Mouse (Mus musculus) CH12.LX (cell line): ENCODE data around the gene Rab10. TPM values are rescaled to one million over a fixed set of nuclear protein-coding genes. Genes with fewer than 3 reads are reported as not detected.

Experiments used
- DNase-seq: peaks from one replicate; pipeline ENCODE4 v3.0.0-alpha.2; 2013; ENCODE audit errors: extremely low read depth
- H3K27ac ChIP-seq: 2 replicates; pipeline ENCODE4 v1.5.1; 2012; ENCODE audit warnings: low read depth, mild to moderate bottlenecking, control low read depth, moderate library complexity; ENCODE audit not compliant: insufficient read depth
- H3K27me3 ChIP-seq: replicated peaks from 2 replicates; pipeline ENCODE3; 2012; ENCODE audit warnings: inconsistent platforms
- H3K36me3 ChIP-seq, 2 experiments: replicated peaks in 1 of 2; 2 replicates each; pipeline versions ENCODE3 to v1.6.1; 2012; ENCODE audit warnings: inconsistent platforms in 1 of 2, low read length in 1 of 2, mild to moderate bottlenecking in 1 of 2, mixed read lengths in 1 of 2, moderate library complexity in 1 of 2; ENCODE audit not compliant: control insufficient read depth in 1 of 2, insufficient read depth in 1 of 2
- H3K4me1 ChIP-seq, 2 experiments: 2 replicates each; pipeline ENCODE4 v1.6.1; 2012; ENCODE audit warnings: inconsistent platforms in 1 of 2, moderate library complexity in 1 of 2; ENCODE audit not compliant: insufficient read depth in 2 of 2, control insufficient read depth in 1 of 2
- H3K4me2 ChIP-seq: 2 replicates; pipeline ENCODE4 v1.6.1; 2012; ENCODE audit warnings: low read depth, mild to moderate bottlenecking, control low read depth; ENCODE audit not compliant: poor library complexity, insufficient read depth, severe bottlenecking
- H3K4me3 ChIP-seq, 3 experiments: fragments of 150-350 bp in 1 of 3; sonication (generic) in 1 of 3; replicated peaks in 1 of 3; 2 replicates each; pipeline versions ENCODE3 to v1.5.1; 2011 to 2012; ENCODE audit warnings: low read depth in 2 of 3, low read length in 2 of 3, mild to moderate bottlenecking in 2 of 3, moderate library complexity in 2 of 3, control low read depth in 1 of 3, improper control_type of control experiment in 1 of 3, inconsistent platforms in 1 of 3, mixed read lengths in 1 of 3; ENCODE audit not compliant: poor library complexity in 1 of 3
- H3K79me2 ChIP-seq: replicated peaks from 2 replicates; pipeline ENCODE4 v1.6.1; 2012; ENCODE audit warnings: mild to moderate bottlenecking, moderate library complexity; ENCODE audit not compliant: control insufficient read depth, poor library complexity, insufficient read depth, severe bottlenecking; ENCODE audit errors: extremely low read depth
- H3K9ac ChIP-seq: 2 replicates; pipeline ENCODE4 v1.6.1; 2012; ENCODE audit warnings: low read depth, mild to moderate bottlenecking, control low read depth, moderate library complexity; ENCODE audit not compliant: insufficient read depth
- H3K9me3 ChIP-seq: replicated peaks from 2 replicates; pipeline ENCODE3; 2012; ENCODE audit warnings: low read length, inconsistent platforms, mixed read lengths
- BHLHE40 ChIP-seq: IDR thresholded peaks from 2 replicates; pipeline ENCODE4 v1.6.1; 2011; ENCODE audit warnings: mild to moderate bottlenecking, low read depth, low read length, improper control_type of control experiment
- CHD1 ChIP-seq: IDR thresholded peaks from 2 replicates; pipeline ENCODE4 v1.6.1; 2012; ENCODE audit warnings: low read depth, low read length, improper control_type of control experiment, inconsistent platforms
- CHD2 ChIP-seq: IDR thresholded peaks from 2 replicates; pipeline ENCODE4 v1.6.1; 2011; ENCODE audit warnings: low read length, improper control_type of control experiment
- CTCF ChIP-seq, 2 experiments: IDR thresholded peaks in 1 of 2; conservative IDR thresholded peaks in 1 of 2; 2 replicates each; pipeline ENCODE4 v1.5.1; 2011 to 2012; ENCODE audit warnings: low read depth in 2 of 2, low read length in 2 of 2, improper control_type of control experiment in 1 of 2, inconsistent platforms in 1 of 2, mild to moderate bottlenecking in 1 of 2, moderate library complexity in 1 of 2
- E2F4 ChIP-seq: IDR thresholded peaks from 2 replicates; pipeline ENCODE4 v1.6.1; 2011; ENCODE audit warnings: low read depth, low read length, improper control_type of control experiment; ENCODE audit not compliant: insufficient replicate concordance
- ELF1 ChIP-seq: IDR thresholded peaks from 2 replicates; pipeline ENCODE4 v1.6.1; 2014; ENCODE audit warnings: low read depth, mild to moderate bottlenecking, inconsistent platforms, low read length, improper control_type of control experiment
- EP300 ChIP-seq: IDR thresholded peaks from 2 replicates; pipeline ENCODE4 v1.6.1; 2011; ENCODE audit warnings: low read length, improper control_type of control experiment
- ETS1 ChIP-seq: conservative IDR thresholded peaks from 2 replicates; pipeline ENCODE4 v1.6.1; 2012; ENCODE audit warnings: low read depth, mild to moderate bottlenecking, inconsistent platforms, low read length, improper control_type of control experiment, moderate library complexity
- GABPA ChIP-seq: IDR thresholded peaks from 2 replicates; pipeline ENCODE4 v1.6.1; 2012; ENCODE audit warnings: low read depth, low read length, improper control_type of control experiment, inconsistent platforms; ENCODE audit not compliant: insufficient replicate concordance
- HCFC1 ChIP-seq: IDR thresholded peaks from 2 replicates; pipeline ENCODE4 v1.6.1; 2012; ENCODE audit warnings: low read depth, mild to moderate bottlenecking, inconsistent platforms, low read length, improper control_type of control experiment
- IRF4 ChIP-seq: IDR thresholded peaks from 2 replicates; pipeline ENCODE4 v1.6.1; 2014; ENCODE audit warnings: low read depth, mild to moderate bottlenecking, inconsistent platforms, low read length, improper control_type of control experiment
- JUN ChIP-seq: IDR thresholded peaks from 2 replicates; pipeline ENCODE4 v1.6.1; 2011; ENCODE audit warnings: low read depth, mild to moderate bottlenecking, low read length, improper control_type of control experiment, moderate library complexity; ENCODE audit not compliant: insufficient read depth
- JUND ChIP-seq: conservative IDR thresholded peaks from 2 replicates; pipeline ENCODE4 v1.6.1; 2011; ENCODE audit warnings: low read depth, low read length, improper control_type of control experiment
- KAT2A ChIP-seq: IDR thresholded peaks from 2 replicates; pipeline ENCODE4 v1.6.1; 2012; ENCODE audit warnings: low read length, improper control_type of control experiment, inconsistent platforms; ENCODE audit not compliant: insufficient replicate concordance
- MAFK ChIP-seq: IDR thresholded peaks from 2 replicates; pipeline ENCODE4 v1.6.1; 2011; ENCODE audit warnings: low read length, improper control_type of control experiment; ENCODE audit not compliant: insufficient replicate concordance
- MAX ChIP-seq: IDR thresholded peaks from 2 replicates; pipeline ENCODE4 v1.6.1; 2011; ENCODE audit warnings: low read length, improper control_type of control experiment
- MAZ ChIP-seq: IDR thresholded peaks from 2 replicates; pipeline ENCODE4 v1.6.1; 2012; ENCODE audit warnings: low read depth, mild to moderate bottlenecking, inconsistent platforms, low read length, improper control_type of control experiment, moderate library complexity
- MEF2A ChIP-seq: IDR thresholded peaks from 2 replicates; pipeline ENCODE4 v1.6.1; 2014; ENCODE audit warnings: low read depth, mild to moderate bottlenecking, inconsistent platforms, low read length, improper control_type of control experiment, borderline replicate concordance
- MXI1 ChIP-seq: IDR thresholded peaks from 2 replicates; pipeline ENCODE4 v1.6.1; 2011; ENCODE audit warnings: mild to moderate bottlenecking, low read depth, low read length, improper control_type of control experiment
- MYC ChIP-seq: IDR thresholded peaks from 2 replicates; pipeline ENCODE4 v1.6.1; 2011; ENCODE audit warnings: low read depth, mild to moderate bottlenecking, improper control_type of control experiment, low read length
- NELFE ChIP-seq: IDR thresholded peaks from 2 replicates; pipeline ENCODE4 v1.6.1; 2011; ENCODE audit warnings: low read depth, low read length, improper control_type of control experiment
- NRF1 ChIP-seq: IDR thresholded peaks from 2 replicates; pipeline ENCODE4 v1.6.1; 2014; ENCODE audit warnings: low read depth, mild to moderate bottlenecking, inconsistent platforms, low read length, improper control_type of control experiment, moderate library complexity
- PAX5 ChIP-seq: IDR thresholded peaks from 2 replicates; pipeline ENCODE4 v1.6.1; 2012; ENCODE audit warnings: low read length, inconsistent platforms, mixed read lengths
- POLR2A ChIP-seq: IDR thresholded peaks from 2 replicates; pipeline ENCODE4 v1.6.1; 2011; ENCODE audit warnings: low read depth, mild to moderate bottlenecking, improper control_type of control experiment, low read length
- POLR2AphosphoS2 ChIP-seq: IDR thresholded peaks from 2 replicates; pipeline ENCODE4 v1.6.1; 2011; ENCODE audit warnings: low read depth, low read length, improper control_type of control experiment
- RAD21 ChIP-seq: IDR thresholded peaks from 2 replicates; pipeline ENCODE4 v1.6.1; 2011; ENCODE audit warnings: low read depth, mild to moderate bottlenecking, low read length, improper control_type of control experiment, moderate library complexity
- RCOR1 ChIP-seq: conservative IDR thresholded peaks from 2 replicates; pipeline ENCODE4 v1.6.1; 2012; ENCODE audit warnings: low read depth, mild to moderate bottlenecking, inconsistent platforms, low read length, improper control_type of control experiment
- SIN3A ChIP-seq: IDR thresholded peaks from 2 replicates; pipeline ENCODE4 v1.6.1; 2012; ENCODE audit warnings: low read length, improper control_type of control experiment, inconsistent platforms
- TBP ChIP-seq: conservative IDR thresholded peaks from 2 replicates; pipeline ENCODE4 v1.6.1; 2011; ENCODE audit warnings: low read depth, low read length, improper control_type of control experiment
- UBTF ChIP-seq: IDR thresholded peaks from 2 replicates; pipeline ENCODE4 v1.6.1; 2012; ENCODE audit warnings: low read depth, mild to moderate bottlenecking, inconsistent platforms, low read length, improper control_type of control experiment, moderate library complexity
- USF1 ChIP-seq: IDR thresholded peaks from 2 replicates; pipeline ENCODE4 v1.6.1; 2014; ENCODE audit warnings: low read depth, mild to moderate bottlenecking, inconsistent platforms, low read length, improper control_type of control experiment
- ZC3H11A ChIP-seq: IDR thresholded peaks from 2 replicates; pipeline ENCODE4 v1.6.1; 2012; ENCODE audit warnings: low read depth, mild to moderate bottlenecking, inconsistent platforms, low read length, improper control_type of control experiment
- ZKSCAN1 ChIP-seq: IDR thresholded peaks from 2 replicates; pipeline ENCODE4 v1.6.1; 2012; ENCODE audit warnings: low read depth, inconsistent platforms, low read length, improper control_type of control experiment, borderline replicate concordance
- ZMIZ1 ChIP-seq: IDR thresholded peaks from 2 replicates; pipeline ENCODE4 v1.6.1; 2012; ENCODE audit warnings: low read depth, mild to moderate bottlenecking, inconsistent platforms, low read length, improper control_type of control experiment
- ZNF384 ChIP-seq: IDR thresholded peaks from 2 replicates; pipeline ENCODE4 v1.6.1; 2012; ENCODE audit warnings: low read depth, low read length, improper control_type of control experiment, inconsistent platforms
- dilution Hi-C: fragments of 300-500 bp; cut with MboI; formaldehyde crosslinking; loops from 2 replicates; pipeline ENCODE4 v1.14.3; 2020; ENCODE audit warnings: low sequenced_read_pairs; ENCODE audit not compliant: extremely low pct_unique_long_range_greater_than_20kb, extremely low pct_ligation_motif_present
- in situ Hi-C: fragments of 300-500 bp; cut with MboI; formaldehyde crosslinking; loops from 3 replicates; pipeline ENCODE4 v1.14.3; 2019; ENCODE audit warnings: low sequenced_read_pairs, low pct_ligation_motif_present, low pct_unique_long_range_greater_than_20kb, mixed read lengths
- polyA plus RNA-seq: library from polyadenylated mRNA; unstranded; fragments of >175 nt; gene quantifications from 2 replicates; pipeline ENCODE4 v1.2.1, GENCODE M21; 2012; ENCODE audit warnings: low read depth; ENCODE audit not compliant: insufficient read length
- total RNA-seq, 2 experiments: library from RNA; depleted of rRNA; stranded (reverse); fragments of 300-350 nt in 1 of 2; fragments of >200 nt in 1 of 2; gene quantifications; 2 replicates each; pipeline ENCODE4 v1.2.3; 2012 to 2014

Gene Rab10
- total and polyA plus RNA-seq, 3 experiments, result 60.1 to 111 (median 91.8) TPM

DNA sequence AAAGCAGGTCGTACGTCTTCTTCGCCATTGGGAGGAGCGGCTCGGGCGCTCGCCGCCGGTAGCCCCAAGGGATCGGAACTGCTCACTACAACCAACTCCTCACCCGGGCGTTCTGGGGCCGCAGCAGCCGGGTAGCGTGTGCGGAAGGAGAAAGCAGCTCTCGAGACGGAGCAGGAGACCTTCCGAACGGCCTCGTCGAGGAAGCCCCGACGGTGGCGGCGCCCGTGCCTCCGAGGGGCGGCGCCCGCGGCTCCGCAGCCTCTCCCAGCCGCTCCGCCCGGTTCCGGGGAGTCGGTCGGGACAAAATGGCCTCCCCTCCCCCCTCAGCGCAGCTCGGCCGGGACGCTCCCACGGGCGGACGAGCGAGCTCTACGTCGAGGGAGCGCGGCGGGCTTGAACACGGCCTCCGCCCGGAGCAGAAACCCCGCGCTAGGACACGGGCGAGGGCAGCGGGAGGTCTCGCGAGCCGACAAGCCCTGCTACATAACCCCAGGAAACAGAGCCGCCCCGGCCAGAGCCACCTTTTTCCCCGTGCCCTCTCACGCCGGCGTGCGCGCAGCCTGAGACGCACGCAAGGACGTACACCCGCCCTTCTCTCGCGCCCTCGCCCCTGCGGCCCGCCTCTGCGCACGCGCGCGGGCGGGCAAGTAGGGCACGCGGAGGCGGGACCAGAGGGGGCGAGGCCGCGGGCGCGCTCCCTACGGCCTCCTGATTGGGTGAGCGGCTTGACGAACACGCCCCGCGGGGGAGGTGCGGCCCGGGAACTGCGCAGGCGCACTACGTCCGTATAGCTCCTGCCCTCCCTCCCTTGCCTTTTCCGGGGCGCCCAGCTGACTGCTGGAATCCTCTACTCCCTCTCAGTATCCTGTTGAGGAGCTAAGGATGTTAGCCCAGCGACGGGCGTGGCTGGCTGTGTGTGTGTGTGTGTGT is at the start of gene Rab10 (continued):
- no peak for TF ChIP-seq GABPA

DNA sequence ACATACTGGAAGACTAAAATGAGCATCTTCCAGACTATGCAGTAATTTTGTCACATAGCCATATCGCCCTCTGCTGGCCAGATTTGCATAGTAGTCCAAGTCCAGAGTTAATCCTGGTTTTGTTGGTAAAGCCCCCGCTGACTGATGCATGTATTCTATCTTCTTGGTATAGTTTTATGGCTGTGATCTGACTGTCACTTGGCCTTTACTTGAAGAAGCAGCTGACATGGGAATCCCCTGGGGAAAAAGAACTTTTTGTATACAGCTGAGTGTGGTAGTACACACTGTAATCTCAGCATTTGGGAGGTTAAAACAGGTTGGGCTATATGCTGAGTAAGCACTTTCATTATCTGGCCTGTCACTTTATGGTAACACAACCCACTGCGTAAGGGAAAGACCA is 49.5 kb upstream of the Rab10 start:
- peaks cover 22 to 24% of the 10 kb centered on the region in 2 experiments for H3K4me1 ChIP-seq
- DNase-seq, result peak; percentile 91
- H3K4me2 ChIP-seq, result peak overlapping the region; percentile 91
- in situ Hi-C loops, result no loop called here
- H3K36me3 ChIP-seq, result peaks cover 0 to 6% of the 10 kb centered on the region in 2 experiments
- dilution Hi-C loops, result no loop called here
- H3K4me3 ChIP-seq, result peak overlapping the region; percentile 4 to 34 (median 17)
- peaks cover 5% of the 10 kb centered on the region for H3K9me3 ChIP-seq
- H3K27me3 ChIP-seq, result no peaks in the 10 kb centered on the region
- peak overlapping the region; percentile 69; the same call in 1 of the 2 replicates for H3K9ac ChIP-seq
- H3K27ac ChIP-seq, result peak overlapping the region; percentile 43; the same call in 1 of the 2 replicates
- H3K79me2 ChIP-seq, result no peaks in the 10 kb centered on the region; the same call in 1 of the 2 replicates
- TF ChIP-seq MEF2A (peak; percentile 46; the same call in 1 of the 2 replicates), CHD1 (no peak), ELF1 (peak; percentile 34; the same call in 1 of the 2 replicates), MAX (0 out of 2 replicates have a peak, but pooled peaks have one; percentile 26), GABPA (no peak), MYC (0 out of 2 replicates have a peak, but pooled peaks have one; percentile 40), KAT2A (no peak), CHD2 (no peak), ZMIZ1 (no peak), MAFK (peak; percentile 100), CTCF (conservative IDR thresholded peaks at IDR 0.05 in 1 of 2, IDR thresholded peaks at IDR 0.05 in 1 of 2; ENCODE audit: low read depth in 2 of 2, low read length in 2 of 2) (peak; percentile 58 to 88), MAZ (peak; percentile 49; the same call in 1 of the 2 replicates), HCFC1 (no peak), JUND (peak; percentile 47; the same call in 1 of the 2 replicates), POLR2AphosphoS2 (no peak), POLR2A (no peak), ETS1 (peak; percentile 63), RCOR1 (no peak), ZKSCAN1 (no peak), ZNF384 (no peak; the same call in 1 of the 2 replicates), UBTF (no peak), NELFE (no peak), MXI1 (no peak), JUN (no peak), SIN3A (peak; percentile 77), USF1 (no peak), NRF1 (no peak), PAX5 (no peak), TBP (no peak), RAD21 (peak; percentile 86), BHLHE40 (peak; percentile 20; the same call in 1 of the 2 replicates), IRF4 (no peak), E2F4 (no peak), ZC3H11A (peak; percentile 51), EP300 (peak; percentile 12; the same call in 1 of the 2 replicates)
